Mouse (Mus musculus) embryonic facial prominence, embryonic 14.5 days (tissue): ENCODE data around the gene Anapc5. TPM values are rescaled to one million over a fixed set of nuclear protein-coding genes. Genes with fewer than 3 reads are reported as not detected.
A peak's percentile ranks its signal among the peaks of the same experiment; 100 is the strongest.

Source experiments
- ATAC-seq: fragments of 200-750 bp; cut with Nextera tagmentation; 2 replicates; pipeline ENCODE4 v1.8.0; 2017; ENCODE audit warnings: low read depth, moderate number of reproducible peaks, moderate TSS enrichment
- DNase-seq: peaks from one replicate; pipeline ENCODE4 v3.0.0-alpha.2; 2015; ENCODE audit warnings: low spot score
- H3K27ac ChIP-seq: fragments of 300-500 bp; sonication (generic); replicated peaks from 2 replicates; pipeline ENCODE4 v1.5.1; 2014; ENCODE audit warnings: low read depth, mild to moderate bottlenecking, low read length, moderate library complexity
- H3K27me3 ChIP-seq: fragments of 300-500 bp; sonication (generic); replicated peaks from 2 replicates; pipeline ENCODE4 v1.6.1; 2014; ENCODE audit warnings: low read length; ENCODE audit not compliant: control insufficient read depth, insufficient read depth
- H3K36me3 ChIP-seq: fragments of 300-500 bp; sonication (generic); 2 replicates; pipeline ENCODE4 v1.6.1; 2014; ENCODE audit warnings: low read length, mixed read lengths; ENCODE audit not compliant: control insufficient read depth, insufficient read depth
- H3K4me1 ChIP-seq: fragments of 300-500 bp; sonication (generic); 2 replicates; pipeline ENCODE4 v1.6.1; 2014; ENCODE audit warnings: antibody characterized with exemption, low read length; ENCODE audit not compliant: control insufficient read depth, insufficient read depth
- H3K4me2 ChIP-seq: fragments of 300-500 bp; sonication (generic); 2 replicates; pipeline ENCODE4 v1.6.1; 2014; ENCODE audit warnings: low read depth, mild to moderate bottlenecking, low read length, moderate library complexity, mixed read lengths
- H3K4me3 ChIP-seq: fragments of 300-500 bp; sonication (generic); 2 replicates; pipeline ENCODE4 v1.5.1; 2014; ENCODE audit warnings: low read depth, mild to moderate bottlenecking, low read length
- H3K9ac ChIP-seq: fragments of 300-500 bp; sonication (generic); 2 replicates; pipeline ENCODE4 v1.6.1; 2014; ENCODE audit warnings: low read depth, mild to moderate bottlenecking, low read length, moderate library complexity, mixed read lengths
- H3K9me3 ChIP-seq: fragments of 300-500 bp; sonication (generic); 2 replicates; pipeline ENCODE4 v1.6.1; 2016; ENCODE audit warnings: low read length; ENCODE audit not compliant: control insufficient read depth
- WGBS: fragments of 180-500 bp; shearing (Covaris S2); extraction: QIAGEN DNeasy Blood & Tissue Kit; methylation state at CpG from one replicate; pipeline ENCODE4 v1.1.7; 2014; 5-methylcytosine and 5-hydroxymethylcytosine counted together
- polyA plus RNA-seq: library from polyadenylated mRNA; unstranded; fragments of >200 nt; fragmentation: Nextera tagmentation; extraction: Ambion mirVana; gene quantifications from 2 replicates; pipeline ENCODE4 v1.2.1, GENCODE M21; 2014

The Anapc5 gene
- polyA plus RNA-seq, 1 experiment from 2014 or later, result 367 TPM

- peak; percentile 81 for DNase-seq
- H3K9me3 ChIP-seq, result no peaks in the 10 kb centered on the region
- WGBS, result 50% methylated on average over 12 of the region's 12 CpGs
- ATAC-seq, result peak; percentile 34; the same call in 1 of the 2 replicates
- H3K27me3 ChIP-seq, result no peaks in the 10 kb centered on the region
- peak overlapping the region; percentile 35 for H3K27ac ChIP-seq
- H3K4me2 ChIP-seq, result no peak overlapping the region
- H3K36me3 ChIP-seq, result peaks cover 47% of the 10 kb centered on the region
- no peaks in the 10 kb centered on the region for H3K4me1 ChIP-seq
- no peak overlapping the region for H3K9ac ChIP-seq
- no peak overlapping the region for H3K4me3 ChIP-seq
Observed at GRCm38 (mm10) chr5:122786035-122786819, 34.9 kb downstream of the Anapc5 start.

GRCm38 (mm10) chr5:122783726-122784406 is 37.3 kb downstream of the Anapc5 start:
- Histone ChIP-seq H3K4me2 (no peak overlapping the region), H3K36me3 (peaks cover 25% of the 10 kb centered on the region), H3K4me1 (peaks cover 3% of the 10 kb centered on the region; the same call in 1 of the 2 replicates), H3K9me3 (no peaks in the 10 kb centered on the region), H3K4me3 (no peak overlapping the region), H3K27me3 (no peaks in the 10 kb centered on the region), H3K27ac (no peak overlapping the region), H3K9ac (no peak overlapping the region)
- ATAC-seq, result no peak
- 49% methylated on average over 14 of the region's 14 CpGs for WGBS
- peak; percentile 42 for DNase-seq

- ATAC-seq (no peak), DNase-seq (no peak)
- peaks cover 3% of the 10 kb centered on the region; the same call in 1 of the 2 replicates for H3K4me1 ChIP-seq
- no peaks in the 10 kb centered on the region for H3K9me3 ChIP-seq
- H3K27me3 ChIP-seq, result no peaks in the 10 kb centered on the region
- H3K9ac ChIP-seq, result no peak overlapping the region
- WGBS, result 62% methylated on average over 1 of the region's 1 CpGs
- H3K36me3 ChIP-seq, result peaks cover 7% of the 10 kb centered on the region
- no peak overlapping the region for H3K27ac ChIP-seq
- H3K4me2 ChIP-seq, result no peak overlapping the region
- H3K4me3 ChIP-seq, result no peak overlapping the region
Observed at GRCm38 (mm10) chr5:122782066-122782465, 39.1 kb downstream of the Anapc5 start.

GRCm38 (mm10) chr5:122780791-122781432 is 40.2 kb downstream of the Anapc5 start:
- H3K27ac ChIP-seq, result no peak overlapping the region
- H3K4me3 ChIP-seq, result no peak overlapping the region
- H3K36me3 ChIP-seq, result no peaks in the 10 kb centered on the region
- H3K4me2 ChIP-seq, result no peak overlapping the region
- WGBS, result 85% methylated on average over 16 of the region's 19 CpGs
- no peaks in the 10 kb centered on the region for H3K27me3 ChIP-seq
- H3K9me3 ChIP-seq, result no peaks in the 10 kb centered on the region
- no peak for ATAC-seq
- H3K4me1 ChIP-seq, result peaks cover 3% of the 10 kb centered on the region; the same call in 1 of the 2 replicates
- no peak overlapping the region for H3K9ac ChIP-seq
- no peak for DNase-seq

- H3K9ac ChIP-seq, result peak within 1 kb of the TSS; percentile 87
- peak within 1 kb of the TSS; percentile 98 for H3K4me2 ChIP-seq
- H3K36me3 ChIP-seq, result no peaks in the 10 kb centered on the region
- H3K27ac ChIP-seq, result peak within 1 kb of the TSS; percentile 88
- peaks cover 3% of the 10 kb centered on the region; the same call in 1 of the 2 replicates for H3K4me1 ChIP-seq
- H3K9me3 ChIP-seq, result no peaks in the 10 kb centered on the region
- peak; percentile 86 for ATAC-seq
- peak; percentile 94 for DNase-seq
- WGBS, result 0% methylated on average over 19 of the region's 63 CpGs
- no peaks in the 10 kb centered on the region for H3K27me3 ChIP-seq
- peak within 1 kb of the TSS; percentile 78 for H3K4me3 ChIP-seq
Observed at GRCm38 (mm10) chr5:122779277-122779834, 41.8 kb downstream of the Anapc5 start, which contains the start of gene Camkk2. Gene Camkk2 (minus strand): TSS chr5:122779409.

- Histone ChIP-seq H3K4me2 (peak overlapping the region; percentile 98), H3K4me3 (peak overlapping the region; percentile 78), H3K9me3 (no peaks in the 10 kb centered on the region), H3K36me3 (no peaks in the 10 kb centered on the region), H3K9ac (peak overlapping the region; percentile 87), H3K27me3 (no peaks in the 10 kb centered on the region), H3K4me1 (peaks cover 3% of the 10 kb centered on the region; the same call in 1 of the 2 replicates), H3K27ac (peak overlapping the region; percentile 88; the same call in 1 of the 2 replicates)
- DNase-seq (no peak), ATAC-seq (peak; percentile 56)
- WGBS, result 5% methylated on average over 11 of the region's 55 CpGs
Observed at GRCm38 (mm10) chr5:122778231-122779226, 42.6 kb downstream of the Anapc5 start.

GRCm38 (mm10) chr5:122777322-122777721 is 43.8 kb downstream of the Anapc5 start:
- peaks cover 3% of the 10 kb centered on the region; the same call in 1 of the 2 replicates for H3K4me1 ChIP-seq
- 47% methylated on average over 2 of the region's 2 CpGs for WGBS
- no peaks in the 10 kb centered on the region for H3K9me3 ChIP-seq
- ATAC-seq, result no peak
- no peaks in the 10 kb centered on the region for H3K27me3 ChIP-seq
- no peak overlapping the region for H3K27ac ChIP-seq
- DNase-seq, result no peak
- no peaks in the 10 kb centered on the region for H3K36me3 ChIP-seq
- no peak overlapping the region for H3K4me2 ChIP-seq
- H3K9ac ChIP-seq, result no peak overlapping the region
- no peak overlapping the region for H3K4me3 ChIP-seq
